Mouse (Mus musculus) megakaryocyte, embryonic 14.5 days (primary cell): ENCODE results near the gene Gbp5. TPM values are rescaled to one million over a fixed set of nuclear protein-coding genes. Genes with fewer than 3 reads are reported as not detected.
"Not testable (repeated sequence)": the region's sequence is repeated elsewhere in the genome, so short reads cannot be mapped to it uniquely, and the experiment has no call there.

Source experiments
- H3K27me3 ChIP-seq: replicated peaks from 2 replicates; pipeline ENCODE3; 2012; ENCODE audit warnings: inconsistent platforms
- H3K36me3 ChIP-seq: replicated peaks from 2 replicates; pipeline ENCODE3; 2012; ENCODE audit warnings: low read length, inconsistent platforms, mixed read lengths
- H3K4me1 ChIP-seq: 2 replicates; pipeline ENCODE4 v1.6.1; 2012; ENCODE audit warnings: inconsistent platforms
- H3K4me3 ChIP-seq: replicated peaks from 2 replicates; pipeline ENCODE3; 2012; ENCODE audit warnings: moderate library complexity, mild to moderate bottlenecking, inconsistent platforms
- H3K9me3 ChIP-seq: 2 replicates; pipeline ENCODE4 v1.6.1; 2012; ENCODE audit warnings: inconsistent platforms
- FLI1 ChIP-seq: IDR thresholded peaks from 2 replicates; pipeline ENCODE4 v1.6.1; 2012; ENCODE audit warnings: low read length, inconsistent platforms, mixed read lengths
- GATA1 ChIP-seq: IDR thresholded peaks from 3 replicates; pipeline ENCODE4 v1.6.1; 2012; ENCODE audit warnings: mixed read lengths, low read length, inconsistent platforms, borderline replicate concordance
- polyA plus RNA-seq: library from polyadenylated mRNA; stranded (reverse); fragments of >175 nt; gene quantifications from 2 replicates; pipeline ENCODE4 v1.2.3, GENCODE M21; 2012; ENCODE audit warnings: low replicate concordance; ENCODE audit not compliant: insufficient read depth

Gene Gbp5
- polyA plus RNA-seq, 1 experiment = 0.45 TPM

- no peak overlapping the region for H3K4me3 ChIP-seq
- no peak for TF ChIP-seq FLI1
- TF ChIP-seq GATA1 = no peak
- H3K9me3 ChIP-seq = no peaks in the 10 kb centered on the region
- no peaks in the 10 kb centered on the region for H3K27me3 ChIP-seq
- H3K4me1 ChIP-seq = peaks cover 25% of the 10 kb centered on the region
- H3K36me3 ChIP-seq = peaks cover 46% of the 10 kb centered on the region
Measured at GRCm38 (mm10) chr3:142535667-142536066, 41.9 kb downstream of the Gbp5 start.

- H3K27me3 ChIP-seq = no peaks in the 10 kb centered on the region
- H3K4me1 ChIP-seq = no peaks in the 10 kb centered on the region
- H3K36me3 ChIP-seq = peaks cover 88% of the 10 kb centered on the region
- no peaks in the 10 kb centered on the region for H3K9me3 ChIP-seq
- no peak overlapping the region for H3K4me3 ChIP-seq
- TF ChIP-seq FLI1 (no peak), GATA1 (no peak)
Measured at GRCm38 (mm10) chr3:142541391-142541790, 47.6 kb downstream of the Gbp5 start.

- not testable (repeated sequence) for H3K4me1 ChIP-seq, H3K27me3 ChIP-seq
Measured at GRCm38 (mm10) chr3:142542776-142543175, 49.0 kb downstream of the Gbp5 start.

GRCm38 (mm10) chr3:142546690-142547089 is 52.9 kb downstream of the Gbp5 start:
- Histone ChIP-seq H3K4me3 (no peak overlapping the region), H3K36me3 (peaks cover 64% of the 10 kb centered on the region), H3K4me1 (peaks cover 18% of the 10 kb centered on the region), H3K9me3 (no peaks in the 10 kb centered on the region), H3K27me3 (no peaks in the 10 kb centered on the region)
- TF ChIP-seq GATA1 (no peak), FLI1 (no peak)

More at GRCm38 (mm10) chr3:142542776-142543175, 49.0 kb downstream of the Gbp5 start:
- not testable (repeated sequence) for H3K9me3 ChIP-seq, H3K4me3 ChIP-seq
- peaks cover 88% of the 10 kb centered on the region for H3K36me3 ChIP-seq

- Histone ChIP-seq H3K27me3 (no peaks in the 10 kb centered on the region), H3K4me1 (peaks cover 18% of the 10 kb centered on the region), H3K36me3 (peaks cover 33% of the 10 kb centered on the region), H3K9me3 (no peaks in the 10 kb centered on the region), H3K4me3 (no peak overlapping the region)
- TF ChIP-seq GATA1 (no peak), FLI1 (no peak)
Measured at GRCm38 (mm10) chr3:142550052-142550676, 56.4 kb downstream of the Gbp5 start.

- no peaks in the 10 kb centered on the region for H3K36me3 ChIP-seq
- H3K9me3 ChIP-seq = no peaks in the 10 kb centered on the region
- TF ChIP-seq GATA1 = no peak
- no peak for TF ChIP-seq FLI1
- no peak overlapping the region for H3K4me3 ChIP-seq
- no peaks in the 10 kb centered on the region for H3K27me3 ChIP-seq
- H3K4me1 ChIP-seq = peaks cover 15% of the 10 kb centered on the region
Measured at GRCm38 (mm10) chr3:142554601-142555000, 60.8 kb downstream of the Gbp5 start.

- Histone ChIP-seq H3K36me3 (no peaks in the 10 kb centered on the region), H3K9me3 (no peaks in the 10 kb centered on the region), H3K4me3 (no peak overlapping the region), H3K27me3 (no peaks in the 10 kb centered on the region), H3K4me1 (peaks cover 13% of the 10 kb centered on the region)
- TF ChIP-seq GATA1 = no peak
- TF ChIP-seq FLI1 = no peak
Measured at GRCm38 (mm10) chr3:142555623-142556022, 61.8 kb downstream of the Gbp5 start.

GRCm38 (mm10) chr3:142559632-142560228 is 66.0 kb downstream of the Gbp5 start, which contains the start of gene Gbp3:
Gene Gbp3 (plus strand): TSS chr3:142560026.
- H3K9me3 ChIP-seq = no peaks in the 10 kb centered on the region
- no peak for TF ChIP-seq FLI1
- TF ChIP-seq GATA1 = no peak
- no peaks in the 10 kb centered on the region for H3K27me3 ChIP-seq
- no peaks in the 10 kb centered on the region for H3K36me3 ChIP-seq
- peaks cover 13% of the 10 kb centered on the region for H3K4me1 ChIP-seq
- H3K4me3 ChIP-seq = peak within 1 kb of the TSS; percentile 93

- peak overlapping the region; percentile 93 for H3K4me3 ChIP-seq
- TF ChIP-seq FLI1 = no peak
- no peak for TF ChIP-seq GATA1
- H3K4me1 ChIP-seq = peaks cover 13% of the 10 kb centered on the region
- no peaks in the 10 kb centered on the region for H3K27me3 ChIP-seq
- no peaks in the 10 kb centered on the region for H3K9me3 ChIP-seq
- no peaks in the 10 kb centered on the region for H3K36me3 ChIP-seq
Measured at GRCm38 (mm10) chr3:142560296-142560948, 66.6 kb downstream of the Gbp5 start.

- Histone ChIP-seq H3K36me3 (no peaks in the 10 kb centered on the region), H3K27me3 (no peaks in the 10 kb centered on the region), H3K4me1 (peaks cover 13% of the 10 kb centered on the region), H3K9me3 (no peaks in the 10 kb centered on the region), H3K4me3 (peak overlapping the region; percentile 93)
- no peak for TF ChIP-seq GATA1
- TF ChIP-seq FLI1 = no peak
Measured at GRCm38 (mm10) chr3:142561045-142561646, 67.4 kb downstream of the Gbp5 start.
